Mouse (Mus musculus): ENCODE results near the gene Fastkd2.

Fastkd2 gene

GRCm38 (mm10) chr1:63730240-63730771 lies at the start of gene Fastkd2, which contains the start of gene Mdh1b:
Gene Fastkd2 (plus strand): TSS chr1:63730614.
Gene Mdh1b (minus strand): TSS chr1:63730318.
- DNase-seq (ENCODE audit: low read depth in 2 of 2, low spot score in 2 of 2): peak; percentile 75 to 83

GRCm38 (mm10) chr1:63686827-63687226 lies 43.6 kb upstream of the Fastkd2 start, which contains the start of gene Dytn:
Gene Dytn (minus strand): TSS chr1:63686927.
- no peak for DNase-seq (ENCODE audit: low read depth in 2 of 2, low spot score in 2 of 2)

DNA sequence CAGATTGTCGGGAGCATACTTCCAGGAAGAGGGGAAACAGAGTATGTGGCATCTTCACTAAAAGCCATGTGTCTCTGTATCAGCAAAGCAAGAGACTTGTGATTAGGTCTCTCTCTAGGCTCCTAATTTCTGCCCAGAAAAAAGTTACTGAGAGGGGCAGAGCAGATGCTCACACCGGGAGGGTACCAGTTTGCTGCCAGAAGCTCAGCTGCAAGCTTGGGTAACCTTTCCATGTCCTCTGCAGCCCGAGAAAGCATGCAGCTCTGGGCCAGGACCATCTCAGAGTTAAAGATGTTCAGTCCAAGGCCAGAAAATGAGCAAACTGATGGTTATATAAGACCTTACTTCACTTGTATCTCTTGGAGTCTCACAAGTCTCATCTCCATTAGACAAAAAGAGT lies 33.6 kb upstream of the Fastkd2 start:
- DNase-seq (ENCODE audit: low read depth in 2 of 2, low spot score in 2 of 2): no peak

- no peak for DNase-seq (ENCODE audit: low read depth in 2 of 2, low spot score in 2 of 2)
Observed at GRCm38 (mm10) chr1:63705733-63706132, 24.7 kb upstream of the Fastkd2 start.

DNA sequence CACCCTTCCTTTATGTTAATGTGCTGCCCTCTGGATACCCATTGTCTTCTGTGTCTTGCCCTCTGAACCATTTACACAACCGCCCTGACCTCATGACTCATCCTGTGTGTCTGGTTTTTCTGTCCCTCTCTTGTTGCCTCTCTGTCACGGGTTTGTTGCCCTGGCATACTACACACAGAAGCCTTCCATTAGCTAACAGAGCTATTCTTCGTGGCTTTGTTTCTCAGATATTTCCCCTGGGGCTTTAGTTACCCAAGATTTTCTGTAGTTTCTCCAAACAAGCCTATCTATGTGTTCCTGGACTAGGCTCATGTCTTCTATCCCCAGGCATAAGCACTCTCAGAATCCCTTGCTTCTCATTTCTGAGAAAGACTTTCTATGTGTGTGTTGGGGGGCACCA lies 21.5 kb upstream of the Fastkd2 start:
- DNase-seq (ENCODE audit: low read depth in 2 of 2, low spot score in 2 of 2): no peak

GRCm38 (mm10) chr1:63720161-63720560 lies 10.3 kb upstream of the Fastkd2 start:
- no peak for DNase-seq (ENCODE audit: low read depth in 2 of 2, low spot score in 2 of 2)

DNA sequence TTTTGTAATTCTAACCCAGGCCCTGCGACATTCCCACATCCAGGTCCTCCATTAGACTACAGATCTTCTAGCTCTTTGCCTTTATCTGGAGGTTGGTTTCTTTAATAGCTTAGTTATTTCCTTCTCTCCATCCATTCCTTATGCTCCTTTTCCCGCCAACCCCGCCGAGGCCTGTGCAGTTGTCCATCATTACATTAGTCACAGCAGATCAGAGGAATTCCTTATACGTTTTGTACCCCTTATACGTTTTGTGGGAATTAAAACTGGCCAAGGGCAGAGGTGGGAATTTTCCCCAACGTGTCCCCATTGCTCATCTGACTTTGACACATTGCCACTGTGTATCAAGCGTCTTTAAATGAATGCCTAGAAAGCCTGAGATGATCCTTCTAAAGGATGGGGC lies 618 bp upstream of the Fastkd2 start:
- DNase-seq (ENCODE audit: low read depth in 2 of 2, low spot score in 2 of 2): no peak

DNA sequence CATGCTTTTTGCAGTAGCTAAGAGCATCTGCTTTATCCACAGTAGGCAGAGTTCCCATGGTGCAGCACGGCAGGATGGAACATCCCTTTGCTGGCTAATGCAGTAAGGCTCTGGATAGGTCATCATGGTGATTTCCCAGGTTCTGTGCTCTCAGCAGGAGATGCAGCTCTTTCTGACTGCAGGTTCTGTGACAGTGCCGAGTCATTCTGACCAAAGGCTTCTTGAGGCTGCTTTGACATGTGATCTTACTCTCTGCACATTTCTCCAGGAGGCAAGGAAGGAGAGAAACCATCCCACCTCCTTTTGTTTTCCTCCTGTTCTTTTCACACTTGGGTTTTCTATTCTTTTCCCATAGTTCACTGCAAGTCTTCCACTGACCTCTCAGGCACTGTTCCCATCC lies 25.6 kb downstream of the Fastkd2 start:
- DNase-seq (ENCODE audit: low read depth in 2 of 2, low spot score in 2 of 2): no peak

- DNase-seq (ENCODE audit: low read depth in 2 of 2, low spot score in 2 of 2): no peak
Observed at GRCm38 (mm10) chr1:63763212-63763694, 32.8 kb downstream of the Fastkd2 start.

DNA sequence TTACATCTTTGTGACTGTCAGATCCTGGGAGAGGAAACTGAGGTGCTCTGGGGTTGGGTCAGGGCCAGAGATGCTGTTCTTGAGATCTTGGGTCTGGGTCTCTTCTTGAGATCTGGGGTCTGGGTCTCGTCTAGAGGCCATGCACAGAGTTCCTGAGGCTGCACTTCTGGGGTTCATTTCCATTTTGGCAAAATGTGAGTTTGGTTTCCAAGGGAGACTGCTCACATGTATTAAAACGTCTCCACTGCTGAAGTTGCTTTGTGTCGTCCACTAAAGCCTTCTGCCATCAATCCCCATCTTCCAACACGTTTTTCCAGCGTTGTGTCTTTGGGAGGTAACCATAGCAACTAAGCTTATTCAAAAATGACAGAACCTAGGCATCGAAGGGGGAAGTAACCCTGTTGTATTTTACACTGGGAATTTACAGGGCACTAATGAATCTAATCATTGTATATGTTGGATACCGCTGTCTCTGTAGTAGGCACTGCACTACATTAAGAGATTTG lies 33.5 kb downstream of the Fastkd2 start:
- no peak for DNase-seq (ENCODE audit: low read depth in 2 of 2, low spot score in 2 of 2)

GRCm38 (mm10) chr1:63764395-63764794 lies 34.0 kb downstream of the Fastkd2 start:
- no peak for DNase-seq (ENCODE audit: low read depth in 2 of 2, low spot score in 2 of 2)

DNA sequence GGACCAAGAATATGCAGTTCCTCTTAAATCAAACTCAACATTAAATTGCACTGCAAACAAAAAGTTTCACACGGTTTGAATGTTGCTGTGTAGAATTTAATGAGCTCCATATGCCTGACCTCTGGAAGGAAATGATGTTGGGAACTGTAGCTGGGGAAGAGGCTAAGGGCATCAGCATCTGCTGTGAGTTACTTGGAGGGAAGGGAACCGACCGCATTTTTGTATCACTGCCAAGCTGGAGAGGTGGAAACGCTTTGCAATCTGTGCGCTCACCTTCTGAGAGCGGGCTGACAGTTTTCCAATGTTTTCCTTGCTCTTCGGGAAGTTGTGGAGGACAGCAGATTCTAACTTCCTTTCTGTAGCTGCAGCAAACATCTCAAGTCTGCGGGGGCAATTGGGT lies 37.7 kb downstream of the Fastkd2 start:
- DNase-seq (ENCODE audit: low read depth in 2 of 2, low spot score in 2 of 2): no peak

GRCm38 (mm10) chr1:63769167-63769566 lies 38.8 kb downstream of the Fastkd2 start, which contains the start of gene 4933402D24Rik:
Gene 4933402D24Rik (minus strand): TSS chr1:63769267.
- DNase-seq (ENCODE audit: low read depth in 2 of 2, low spot score in 2 of 2): no peak

GRCm38 (mm10) chr1:63770309-63770708 lies 39.9 kb downstream of the Fastkd2 start:
- DNase-seq (ENCODE audit: low read depth in 2 of 2, low spot score in 2 of 2): no peak

GRCm38 (mm10) chr1:63776396-63776795 lies 46.0 kb downstream of the Fastkd2 start:
- no peak for DNase-seq (ENCODE audit: low read depth in 2 of 2, low spot score in 2 of 2)

DNA sequence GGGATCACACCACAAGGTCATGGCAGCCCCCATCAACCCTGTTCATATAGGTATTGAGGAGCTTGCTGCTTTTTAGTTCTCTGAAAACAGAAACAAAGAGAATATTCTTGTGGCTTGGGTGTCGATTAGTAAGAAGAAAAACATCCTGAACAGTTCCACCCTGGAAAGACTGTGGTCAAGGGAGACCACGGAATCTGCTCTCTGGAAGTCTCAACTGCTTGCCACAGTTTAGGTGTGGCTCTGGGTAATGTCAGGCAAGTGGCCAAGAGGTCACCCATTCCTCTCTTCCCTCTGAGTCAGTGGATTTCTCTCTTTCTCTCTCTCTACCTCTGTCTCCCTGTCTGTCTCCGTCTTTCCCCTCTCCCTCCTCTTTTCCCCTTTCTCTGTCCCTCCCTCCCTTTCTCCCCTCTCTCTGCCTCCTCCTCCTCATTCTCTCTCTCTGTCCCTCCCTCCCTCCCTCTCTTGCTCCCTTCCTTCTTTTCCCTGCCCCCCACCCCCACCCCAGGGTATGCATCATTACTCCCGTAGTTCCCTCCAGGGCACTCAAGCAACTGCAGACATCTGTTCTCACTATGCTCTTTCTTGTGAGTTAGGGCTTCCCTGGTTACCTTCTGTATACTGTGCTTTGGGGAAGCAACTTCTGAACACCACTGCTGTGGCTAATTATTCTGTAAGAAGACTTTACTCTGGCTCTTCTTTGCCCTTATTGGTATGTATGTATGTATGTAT lies 46.7 kb downstream of the Fastkd2 start:
- DNase-seq (ENCODE audit: low read depth in 2 of 2, low spot score in 2 of 2): no peak

DNA sequence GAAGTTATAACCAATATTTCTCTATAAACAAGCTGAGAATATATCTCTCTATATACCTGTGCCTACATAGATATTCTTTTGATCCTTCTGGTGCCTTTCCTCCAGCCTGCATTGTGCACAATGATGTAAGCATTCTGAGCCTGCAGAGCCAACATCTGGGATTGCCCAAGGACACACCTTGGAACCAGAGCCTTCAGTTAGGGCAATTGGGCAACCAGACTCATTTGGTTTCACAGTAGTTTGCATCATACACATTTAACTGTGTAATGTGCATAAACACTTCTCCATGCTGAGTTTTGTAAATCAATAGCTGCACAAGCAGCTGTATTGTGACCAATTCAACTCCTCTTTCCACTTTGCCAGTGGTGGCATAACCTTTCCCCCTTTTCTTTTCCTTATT lies 63.9 kb downstream of the Fastkd2 start:
- no peak for DNase-seq (ENCODE audit: low read depth in 2 of 2, low spot score in 2 of 2)
